Mouse (Mus musculus) mesoderm, embryonic 11.5 days (tissue): ENCODE data around the gene Sgcd.
A peak's percentile ranks its signal among the peaks of the same experiment; 100 is the strongest.

Experiments used
- DNase-seq: peaks from one replicate; pipeline ENCODE4 v3.0.0-alpha.2; 2012; ENCODE audit warnings: low read depth, low spot score

The Sgcd gene

DNA sequence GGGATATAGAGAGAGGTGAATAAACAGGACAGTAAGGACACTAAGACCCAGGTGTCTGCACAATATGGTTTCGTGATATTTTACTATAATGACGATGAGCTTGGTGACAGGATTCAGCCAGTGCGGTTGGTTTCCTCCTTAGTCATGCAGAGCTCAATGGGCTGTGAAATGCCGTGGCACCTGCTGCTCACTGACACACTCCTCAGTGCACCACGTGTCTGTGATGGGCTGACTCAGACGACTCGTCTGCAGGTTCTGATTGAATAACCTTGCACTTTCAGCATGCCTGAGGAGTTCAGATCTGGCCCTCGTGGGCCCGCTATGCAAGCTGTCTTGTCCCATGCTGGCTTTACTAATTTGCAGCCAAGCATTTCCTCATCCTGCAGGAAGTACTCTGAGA is 839.2 kb downstream of the Sgcd start:
- DNase-seq, result no peak

DNA sequence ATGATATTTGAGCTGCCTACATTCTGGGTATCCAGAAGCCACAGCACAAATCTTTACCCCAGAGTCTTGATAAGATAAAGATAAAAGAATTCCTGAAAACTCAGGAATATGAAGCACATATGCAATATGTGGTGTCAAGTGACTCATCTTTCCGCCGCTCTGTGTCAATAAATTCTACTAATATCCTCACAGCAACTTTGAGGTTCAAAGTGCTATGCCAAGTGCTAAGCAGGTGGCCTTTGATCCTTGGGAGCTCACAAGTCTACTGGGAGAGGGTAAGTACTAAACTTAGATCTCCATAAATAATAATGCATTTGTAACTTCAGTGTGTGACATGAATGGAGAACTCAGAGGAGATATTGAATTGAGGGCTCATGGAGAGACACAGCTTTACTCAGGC is 848.9 kb downstream of the Sgcd start:
- DNase-seq, result no peak

DNA sequence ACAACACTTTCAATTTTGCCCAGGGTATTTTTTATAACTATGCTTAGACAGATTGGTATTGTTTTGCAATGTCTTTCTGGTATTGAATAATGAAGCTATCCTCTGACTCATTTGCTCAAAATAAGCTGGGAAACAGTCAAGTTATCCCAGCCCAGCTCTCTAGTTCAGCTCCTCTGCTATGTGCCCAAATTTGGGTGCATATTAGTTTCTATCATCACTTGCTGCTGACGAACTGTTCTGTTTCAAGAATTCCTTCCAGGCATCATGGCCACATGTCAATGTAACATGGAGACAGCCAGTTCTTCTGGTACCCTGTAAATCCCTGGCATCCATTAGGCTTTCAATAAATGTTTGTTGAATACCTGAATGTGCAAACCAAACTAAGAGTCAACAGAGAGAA is 849.5 kb downstream of the Sgcd start:
- no peak for DNase-seq

GRCm38 (mm10) chr11:47132410-47132809 is 856.4 kb downstream of the Sgcd start:
- DNase-seq, result no peak

GRCm38 (mm10) chr11:47130432-47130831 is 858.3 kb downstream of the Sgcd start:
- no peak for DNase-seq

- no peak for DNase-seq
Observed at GRCm38 (mm10) chr11:47129992-47130391, 858.8 kb downstream of the Sgcd start.

GRCm38 (mm10) chr11:47129166-47129565 is 859.6 kb downstream of the Sgcd start:
- DNase-seq, result no peak

GRCm38 (mm10) chr11:47128331-47128730 is 860.4 kb downstream of the Sgcd start:
- no peak for DNase-seq

DNA sequence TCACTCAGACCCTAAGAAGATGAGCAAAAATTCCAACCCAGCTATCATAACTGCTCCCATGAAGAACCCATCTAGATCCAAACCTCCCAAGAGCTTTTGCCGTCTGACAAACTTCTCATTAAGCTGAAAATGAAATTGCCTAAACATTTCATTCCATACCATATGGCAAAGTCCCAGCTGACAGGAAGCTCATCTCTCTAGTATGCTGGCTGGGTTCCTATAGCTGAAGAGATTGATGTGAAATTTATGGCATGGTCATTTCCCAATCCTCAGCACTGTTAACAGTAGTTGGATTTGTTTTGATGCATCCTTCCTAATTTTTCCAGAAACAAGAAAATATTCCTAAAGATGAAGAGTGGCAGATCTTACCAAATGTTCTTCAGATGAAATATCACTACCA is 867.9 kb downstream of the Sgcd start:
- no peak for DNase-seq

DNA sequence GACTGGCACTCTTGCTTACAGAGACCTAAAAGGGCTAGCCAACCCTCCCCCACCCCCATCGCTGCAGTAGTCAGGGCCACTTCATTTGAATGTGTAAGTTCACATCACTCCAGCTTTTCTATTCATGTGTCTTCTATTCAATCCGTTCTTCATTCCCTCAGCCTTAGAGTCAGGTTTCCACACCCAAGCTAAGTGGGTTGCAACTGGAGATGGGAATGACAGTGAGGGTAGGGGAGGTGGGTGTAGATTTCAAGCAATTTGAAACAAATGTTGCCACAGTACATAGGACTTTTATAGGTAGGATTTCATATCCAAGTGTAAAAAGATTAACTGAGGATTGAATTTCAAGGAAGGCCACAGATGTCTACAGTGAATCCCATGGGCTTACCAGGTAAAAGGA is 870.9 kb downstream of the Sgcd start:
- DNase-seq, result no peak

DNA sequence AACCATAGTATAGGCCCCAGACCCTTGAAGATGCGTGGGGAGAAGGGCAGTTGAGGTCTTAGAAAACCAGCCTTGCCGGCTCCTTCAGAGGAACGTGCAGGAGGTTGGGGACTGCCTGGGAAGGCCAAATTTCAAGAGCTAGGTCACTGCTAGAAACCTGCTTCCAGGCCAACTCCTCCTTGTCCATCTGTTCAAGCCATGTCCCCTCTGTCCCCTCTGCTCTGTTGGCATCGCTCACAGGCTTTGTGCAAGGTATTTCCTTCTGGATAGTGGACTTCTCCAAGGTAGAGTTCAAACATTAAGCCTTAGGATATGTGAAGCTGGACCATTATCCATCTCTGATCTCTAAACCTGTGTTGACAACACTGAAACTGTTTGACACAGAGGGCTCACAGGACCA is 874.4 kb downstream of the Sgcd start:
- no peak for DNase-seq

DNA sequence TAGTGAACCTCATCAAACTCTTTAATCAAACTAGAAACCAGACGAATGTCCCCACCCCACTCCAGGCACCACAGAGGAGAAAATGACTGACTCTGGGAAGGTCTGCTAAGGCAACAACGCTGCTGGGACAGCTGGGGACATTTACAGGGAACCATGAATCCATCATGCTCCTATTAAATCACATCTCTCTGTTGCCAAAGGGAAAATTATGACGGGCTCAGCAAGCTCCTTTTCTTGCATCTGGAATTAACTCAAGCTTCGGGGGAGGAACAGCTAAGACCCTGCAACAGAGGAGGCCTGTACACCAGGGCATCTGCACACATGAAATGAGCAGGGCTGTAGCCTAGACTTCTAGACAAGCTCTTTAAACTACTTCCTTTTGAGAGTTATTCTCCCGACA is 875.7 kb downstream of the Sgcd start:
- DNase-seq, result peak; percentile 42

- DNase-seq, result no peak
Observed at GRCm38 (mm10) chr11:47110314-47110713, 878.5 kb downstream of the Sgcd start.

DNA sequence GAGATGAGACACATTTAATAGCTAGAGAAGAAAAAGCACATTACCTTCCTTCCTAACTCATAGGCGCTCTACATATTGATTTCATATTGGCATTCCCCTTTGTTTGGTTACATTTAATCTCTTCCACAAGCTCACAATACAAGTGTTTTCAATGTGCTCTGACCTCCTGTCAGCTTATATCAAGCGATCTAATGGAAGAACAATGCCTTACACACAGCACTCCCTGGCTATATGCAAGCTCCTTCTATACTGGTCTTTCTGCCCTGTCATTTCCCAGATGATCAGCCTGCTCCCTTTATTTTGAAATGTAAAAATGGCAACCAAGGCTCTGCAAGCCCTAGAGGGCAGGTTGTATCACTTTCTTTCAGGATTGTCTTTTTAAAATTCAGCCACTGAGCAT is 881.1 kb downstream of the Sgcd start:
- no peak for DNase-seq

DNA sequence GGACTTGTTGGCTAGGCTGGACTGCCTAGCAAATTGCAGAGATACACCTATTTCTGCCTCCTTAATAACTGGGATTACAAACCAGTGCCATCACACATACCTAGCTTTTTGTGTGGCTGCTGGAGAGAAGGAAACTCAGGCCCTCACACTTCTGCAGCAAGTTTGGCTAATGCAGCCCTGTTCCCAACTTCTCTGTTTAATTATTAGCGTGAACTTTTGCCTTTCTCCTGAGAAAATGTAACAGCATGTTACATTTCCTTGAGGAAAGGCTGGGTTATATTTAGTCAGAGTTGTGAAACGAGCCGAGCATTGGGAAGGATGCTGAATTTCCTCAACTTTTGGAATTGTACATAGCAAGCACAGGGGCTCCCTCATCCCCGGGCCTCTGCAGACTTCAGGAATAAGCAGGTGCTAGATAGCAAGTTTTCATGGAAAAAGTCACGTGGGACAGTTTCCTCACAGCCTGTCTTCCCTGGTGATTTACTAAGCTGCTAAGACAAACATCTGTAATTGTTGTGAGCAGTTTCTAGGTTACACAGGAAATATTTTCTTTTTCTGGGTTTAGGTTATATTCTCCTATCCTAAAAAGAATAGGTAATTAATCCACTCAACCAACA is 895.4 kb downstream of the Sgcd start:
- no peak for DNase-seq

DNA sequence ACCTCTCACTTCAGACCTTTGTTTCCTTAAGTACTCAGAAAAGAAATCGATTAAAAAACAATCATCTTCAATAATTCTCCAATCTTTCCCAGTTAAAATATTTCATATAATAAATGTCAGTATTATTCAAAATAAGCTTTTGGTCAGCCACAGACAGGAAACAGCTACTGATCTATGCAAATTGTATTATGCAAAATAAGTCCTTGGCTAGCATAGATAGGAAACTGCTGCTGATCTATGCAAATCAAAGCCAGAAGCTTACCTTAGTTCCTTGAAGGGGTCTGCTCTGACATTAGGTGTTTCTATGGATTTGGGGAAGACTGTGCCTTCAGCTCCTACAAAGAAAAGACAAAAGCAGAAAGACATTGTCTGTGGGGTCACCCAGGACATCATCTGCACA is 906.3 kb downstream of the Sgcd start:
- DNase-seq, result no peak

DNA sequence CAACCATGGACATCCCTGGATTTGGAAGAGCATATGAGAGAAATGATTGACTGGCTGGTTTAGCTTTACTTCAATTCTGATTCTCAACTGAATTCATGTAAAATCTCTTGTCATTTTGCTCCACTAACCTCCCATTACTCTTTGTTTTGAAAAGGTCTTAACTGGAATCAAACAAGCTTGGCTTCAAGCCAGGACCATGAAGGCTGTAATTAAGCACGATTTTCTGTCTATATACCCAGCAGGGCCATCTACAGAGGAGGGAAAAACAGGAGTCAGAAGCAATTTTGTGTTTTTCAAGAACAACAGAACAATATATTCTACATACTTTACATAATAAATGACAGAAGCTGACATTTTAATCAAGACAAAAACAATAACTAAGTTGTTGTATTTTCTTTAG is 915.2 kb downstream of the Sgcd start:
- no peak for DNase-seq

DNA sequence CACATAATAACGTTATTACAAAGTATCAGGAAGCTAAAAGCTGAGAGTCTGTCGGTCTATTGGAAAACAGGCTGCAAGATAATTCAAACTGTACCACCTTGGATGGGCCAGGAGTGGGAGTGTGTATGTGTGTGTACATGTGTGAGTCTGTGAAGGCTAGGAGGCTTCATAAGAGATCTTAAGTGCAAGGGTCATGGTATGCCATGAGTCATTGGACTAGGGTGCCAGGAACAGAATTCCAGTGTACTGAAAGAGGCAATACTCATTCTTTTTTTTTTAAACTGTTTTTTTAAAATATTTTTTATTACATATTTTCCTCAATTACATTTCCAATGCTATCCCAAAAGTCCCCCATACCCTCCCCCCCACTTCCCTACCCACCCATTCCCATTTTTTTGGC is 917.6 kb downstream of the Sgcd start:
- no peak for DNase-seq

DNA sequence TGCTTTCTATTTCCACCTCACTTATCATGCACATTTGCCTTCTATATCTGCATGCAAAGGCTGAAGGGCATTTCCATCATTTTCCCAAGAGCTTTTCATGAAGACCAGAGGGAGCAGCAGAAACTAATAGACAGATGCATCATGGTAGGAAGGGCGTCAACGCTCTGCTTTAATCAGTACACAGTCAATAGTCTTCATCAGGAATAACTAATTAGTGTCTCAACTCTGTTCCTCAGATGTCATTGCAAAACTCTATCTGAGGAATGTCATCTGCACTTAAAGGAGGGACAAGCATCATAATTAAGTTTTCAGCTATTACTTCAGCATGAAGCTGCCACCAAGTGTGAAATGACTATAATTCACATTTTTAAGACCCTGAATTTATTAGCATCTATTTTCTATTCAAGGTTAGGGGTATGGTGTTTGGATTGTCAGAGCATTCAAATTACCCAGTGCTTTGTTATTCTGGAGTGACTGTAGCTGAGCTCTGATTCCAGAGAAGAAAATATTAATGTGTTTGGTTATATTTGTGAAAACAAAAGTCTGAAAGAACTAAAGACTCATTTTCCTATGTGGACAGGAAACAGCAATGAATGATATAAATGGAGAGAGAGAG is 918.9 kb downstream of the Sgcd start:
- no peak for DNase-seq

- no peak for DNase-seq
Observed at GRCm38 (mm10) chr11:47063690-47064089, 925.1 kb downstream of the Sgcd start.

DNA sequence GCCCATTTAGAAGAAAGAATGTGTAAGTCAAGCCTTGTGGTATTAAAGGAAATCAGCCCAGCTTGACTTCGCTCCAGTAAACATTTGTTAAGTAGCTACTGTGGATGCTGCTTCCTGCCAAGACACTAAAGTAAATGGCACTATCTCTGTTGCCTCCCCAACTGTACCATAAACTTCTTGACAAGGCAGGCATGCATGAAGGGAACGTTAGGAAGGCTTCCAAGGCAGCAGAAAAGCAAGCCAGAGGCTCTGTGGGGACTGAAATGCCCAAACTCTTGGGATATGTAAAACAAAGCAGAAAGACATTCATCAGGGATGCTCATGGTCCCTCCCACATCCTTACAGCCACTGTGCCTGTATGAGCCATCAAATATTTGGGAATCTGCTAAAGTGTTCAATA is 938.4 kb downstream of the Sgcd start:
- no peak for DNase-seq

DNA sequence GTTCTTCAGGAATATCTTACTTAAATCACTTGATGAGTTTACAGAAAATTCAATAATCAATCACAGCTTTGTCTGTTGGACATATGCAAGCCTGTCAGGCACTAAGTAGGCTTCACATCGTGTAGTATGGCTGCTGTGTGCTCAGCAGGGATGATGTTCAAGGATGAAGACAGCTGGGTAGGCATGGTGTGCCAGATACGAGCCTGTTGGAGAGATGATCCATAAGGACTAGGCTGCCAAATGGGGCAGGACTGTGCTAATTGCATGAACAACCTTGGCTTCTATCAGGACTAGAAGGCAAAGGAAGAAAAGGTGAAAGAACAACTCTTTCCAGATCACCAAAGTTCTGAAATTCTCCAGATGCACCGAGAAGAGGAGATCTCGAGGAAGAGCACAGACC is 939.0 kb downstream of the Sgcd start:
- no peak for DNase-seq

DNA sequence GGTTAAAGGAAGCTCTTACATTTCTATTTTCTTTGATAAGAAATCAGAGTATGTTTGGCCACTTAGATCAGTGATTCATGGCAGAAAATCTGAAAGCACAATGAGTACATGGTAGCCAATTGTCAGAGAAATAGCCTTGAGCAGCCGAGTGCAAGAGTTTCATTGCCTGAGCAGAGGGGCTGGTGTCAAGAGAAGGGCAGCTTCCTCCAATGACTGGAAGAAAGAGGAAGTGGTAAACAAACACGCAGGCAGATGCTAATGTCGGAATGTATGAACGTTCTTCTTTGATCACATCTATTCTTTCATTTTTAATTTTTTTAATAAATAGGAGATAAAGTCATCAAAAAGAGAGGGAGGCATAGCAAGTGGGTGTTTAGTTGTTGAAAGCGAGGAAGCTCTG is 956.5 kb downstream of the Sgcd start:
- DNase-seq, result no peak

- DNase-seq, result no peak
Observed at GRCm38 (mm10) chr11:47020874-47021273, 967.9 kb downstream of the Sgcd start.
